Mouse (Mus musculus): ENCODE measurements around the gene Polr2g.
A peak's percentile ranks its signal among the peaks of the same experiment; 100 is the strongest.

The Polr2g gene

GRCm38 (mm10) chr19:8758899-8759298 lies 39.5 kb downstream of the Polr2g start:
- no peak for ATAC-seq (ENCODE audit: low TSS enrichment)

DNA sequence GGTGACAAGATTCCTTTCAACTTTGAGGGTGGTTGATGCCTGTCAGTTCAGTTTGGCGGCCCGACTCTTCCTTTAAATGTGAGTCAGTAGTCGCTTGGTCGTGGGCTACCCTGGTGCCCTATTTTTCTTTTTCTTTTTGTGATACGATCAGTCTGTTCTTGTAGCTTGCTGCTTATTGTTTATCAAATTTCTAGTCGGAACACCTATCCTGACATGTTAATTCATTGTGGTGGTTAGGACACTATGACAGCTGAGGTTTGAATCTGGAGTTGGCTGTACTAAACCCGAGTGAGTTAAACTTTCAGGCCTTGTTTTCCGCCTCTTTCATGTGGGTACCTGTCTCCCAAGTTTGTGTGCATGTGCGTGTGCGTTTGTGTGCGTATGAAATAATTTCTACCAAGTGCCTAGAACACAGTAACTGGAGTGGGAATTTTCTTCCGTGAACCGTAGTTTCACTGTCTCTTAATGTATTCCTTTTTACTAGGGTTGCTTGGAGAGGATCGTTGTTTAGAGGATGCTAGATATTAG lies 40.8 kb downstream of the Polr2g start:
- ATAC-seq (ENCODE audit: low TSS enrichment) = no peak

DNA sequence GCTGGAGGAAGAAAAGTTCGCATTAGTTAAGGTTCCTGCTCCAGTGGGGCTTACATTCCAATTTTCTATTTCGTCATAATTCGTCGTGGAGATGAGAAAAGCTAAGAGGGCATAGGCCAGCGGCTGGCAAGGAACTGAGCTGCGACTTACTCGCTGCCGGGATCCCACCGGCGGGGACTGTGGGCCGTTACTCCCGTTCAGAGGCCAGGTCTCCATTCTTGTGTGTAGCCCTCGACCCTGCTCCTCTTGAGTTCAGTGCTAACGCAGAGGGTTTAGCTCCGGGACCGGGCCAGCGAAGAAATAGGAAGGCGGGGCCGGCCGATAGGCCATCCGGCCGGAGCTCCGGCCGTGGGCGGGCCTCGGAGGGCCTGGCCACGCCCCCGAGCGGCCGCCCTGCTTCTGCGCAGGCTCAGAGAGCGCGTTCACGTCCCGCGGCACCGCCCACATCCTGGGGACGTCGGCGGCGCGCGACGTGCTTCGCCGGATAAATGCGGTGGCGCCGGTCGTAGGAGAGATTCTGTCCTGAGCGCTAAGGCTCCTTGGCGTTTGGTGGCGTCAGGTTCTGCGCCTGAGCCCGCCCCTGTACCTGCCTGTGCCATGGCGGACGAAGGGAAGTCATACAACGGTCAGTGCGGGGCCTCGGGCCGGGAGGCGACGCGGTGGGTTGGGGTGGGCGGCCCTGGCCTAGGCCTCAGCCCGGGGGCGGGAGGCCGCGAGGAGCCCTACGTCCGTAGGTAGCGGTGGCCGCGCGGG lies 41.6 kb downstream of the Polr2g start, which contains the start of gene Nxf1:
Nxf1 (plus strand) TSS at position 439 of the 753 bp plus-strand sequence.
- ATAC-seq (ENCODE audit: low TSS enrichment) = peak; percentile 90

- ATAC-seq (ENCODE audit: low TSS enrichment) = no peak
Observed at GRCm38 (mm10) chr19:8755652-8756051, 42.7 kb downstream of the Polr2g start.

GRCm38 (mm10) chr19:8747368-8747767 lies 51.0 kb downstream of the Polr2g start:
- no peak for ATAC-seq (ENCODE audit: low TSS enrichment)

- ATAC-seq (ENCODE audit: low TSS enrichment) = no peak
Observed at GRCm38 (mm10) chr19:8745382-8745781, 53.0 kb downstream of the Polr2g start.

Measured in frontal cortex, adult (tissue).